Mouse (Mus musculus) limb, embryonic 13.5 days (tissue): ENCODE measurements at regions not wholly inside any gene's neighbourhood (a gene's known extent, or its start where the extent isn't known, plus 50 kb on each side); places are given as distances from the start of the nearest gene placed in this dataset.

Experiments
- ATAC-seq: fragments of 200-750 bp; cut with Nextera tagmentation; 2 replicates; pipeline ENCODE4 v1.8.0; 2017; ENCODE audit warnings: low read depth, moderate number of reproducible peaks, moderate TSS enrichment; ENCODE audit not compliant: low FRiP score
- H3K27ac ChIP-seq: fragments of 300-500 bp; sonication (generic); 2 replicates; pipeline ENCODE4 v1.5.1; 2015; ENCODE audit warnings: inconsistent platforms, mild to moderate bottlenecking, moderate library complexity
- H3K27me3 ChIP-seq: fragments of 300-500 bp; sonication (generic); 2 replicates; pipeline ENCODE4 v1.6.1; 2015; ENCODE audit warnings: mild to moderate bottlenecking, inconsistent platforms
- H3K36me3 ChIP-seq: fragments of 300-500 bp; sonication (generic); 2 replicates; pipeline ENCODE4 v1.6.1; 2015; ENCODE audit warnings: inconsistent platforms, mild to moderate bottlenecking, moderate library complexity
- H3K4me1 ChIP-seq: fragments of 300-500 bp; sonication (generic); 2 replicates; pipeline ENCODE4 v1.6.1; 2015; ENCODE audit warnings: inconsistent platforms
- H3K4me2 ChIP-seq: fragments of 300-500 bp; sonication (generic); replicated peaks from 2 replicates; pipeline ENCODE4 v1.6.1; 2015; ENCODE audit warnings: inconsistent platforms, mild to moderate bottlenecking, moderate library complexity
- H3K4me3 ChIP-seq: fragments of 300-500 bp; sonication (generic); 2 replicates; pipeline ENCODE4 v1.5.1; 2015; ENCODE audit warnings: moderate library complexity, mild to moderate bottlenecking, inconsistent platforms
- H3K9ac ChIP-seq: fragments of 300-500 bp; sonication (generic); 2 replicates; pipeline ENCODE4 v1.6.1; 2015; ENCODE audit warnings: mild to moderate bottlenecking, inconsistent platforms
- H3K9me3 ChIP-seq: fragments of 300-500 bp; sonication (generic); 2 replicates; pipeline ENCODE4 v1.6.1; 2016; ENCODE audit warnings: inconsistent platforms
- WGBS: fragments of 180-500 bp; shearing (Covaris S2); methylation state at CpG from one replicate; pipeline ENCODE4 v1.1.7; 2015; 5-methylcytosine and 5-hydroxymethylcytosine counted together

- Histone ChIP-seq H3K27ac (no peak overlapping the region), H3K9ac (no peak overlapping the region), H3K4me2 (no peak overlapping the region), H3K4me1 (no peaks in the 10 kb centered on the region), H3K27me3 (no peaks in the 10 kb centered on the region), H3K36me3 (no peaks in the 10 kb centered on the region), H3K9me3 (no peaks in the 10 kb centered on the region), H3K4me3 (no peak overlapping the region)
- no peak for ATAC-seq
- WGBS: 84% methylated on average over 4 of the region's 4 CpGs
Measured at GRCm38 (mm10) chr10:16438414-16438813, 1284.6 kb upstream of the Cited2 start.

- WGBS: 61% methylated on average over 3 of the region's 3 CpGs
- no peak for ATAC-seq
Measured at GRCm38 (mm10) chr10:16440932-16441640, 1281.9 kb upstream of the Cited2 start.

GRCm38 (mm10) chr10:16441661-16442072 is 1281.4 kb upstream of the Cited2 start:
- Histone ChIP-seq H3K9me3 (no peaks in the 10 kb centered on the region), H3K27me3 (no peaks in the 10 kb centered on the region), H3K4me3 (no peak overlapping the region), H3K36me3 (no peaks in the 10 kb centered on the region), H3K27ac (no peak overlapping the region), H3K9ac (no peak overlapping the region), H3K4me2 (no peak overlapping the region), H3K4me1 (no peaks in the 10 kb centered on the region)
- 73% methylated on average over 2 of the region's 2 CpGs for WGBS
- ATAC-seq: no peak

More at GRCm38 (mm10) chr10:16440932-16441640, 1281.9 kb upstream of the Cited2 start:
- Histone ChIP-seq H3K27ac (no peak overlapping the region), H3K9ac (no peak overlapping the region), H3K4me1 (no peaks in the 10 kb centered on the region), H3K27me3 (no peaks in the 10 kb centered on the region), H3K4me2 (no peak overlapping the region), H3K4me3 (no peak overlapping the region), H3K9me3 (no peaks in the 10 kb centered on the region), H3K36me3 (no peaks in the 10 kb centered on the region)

GRCm38 (mm10) chr10:16443901-16444300 is 1279.1 kb upstream of the Cited2 start:
- no peak overlapping the region for H3K4me3 ChIP-seq
- H3K4me2 ChIP-seq: no peak overlapping the region
- H3K9me3 ChIP-seq: no peaks in the 10 kb centered on the region
- H3K9ac ChIP-seq: no peak overlapping the region
- ATAC-seq: no peak
- no peaks in the 10 kb centered on the region for H3K4me1 ChIP-seq
- no peak overlapping the region for H3K27ac ChIP-seq
- no peaks in the 10 kb centered on the region for H3K27me3 ChIP-seq
- no peaks in the 10 kb centered on the region for H3K36me3 ChIP-seq

GRCm38 (mm10) chr10:16467935-16468334 is 1255.1 kb upstream of the Cited2 start:
- Histone ChIP-seq H3K9ac (no peak overlapping the region), H3K27ac (no peak overlapping the region), H3K27me3 (no peaks in the 10 kb centered on the region), H3K4me2 (no peak overlapping the region), H3K4me3 (no peak overlapping the region), H3K36me3 (no peaks in the 10 kb centered on the region), H3K4me1 (no peaks in the 10 kb centered on the region), H3K9me3 (no peaks in the 10 kb centered on the region)
- ATAC-seq: no peak
- 55% methylated on average over 3 of the region's 3 CpGs for WGBS

GRCm38 (mm10) chr10:16469711-16470110 is 1253.3 kb upstream of the Cited2 start:
- Histone ChIP-seq H3K4me2 (no peak overlapping the region), H3K27ac (no peak overlapping the region), H3K9ac (no peak overlapping the region), H3K36me3 (no peaks in the 10 kb centered on the region), H3K4me3 (no peak overlapping the region), H3K9me3 (no peaks in the 10 kb centered on the region), H3K27me3 (no peaks in the 10 kb centered on the region), H3K4me1 (no peaks in the 10 kb centered on the region)
- no peak for ATAC-seq
- 52% methylated on average over 1 of the region's 1 CpGs for WGBS

GRCm38 (mm10) chr10:16473952-16474521 is 1249.0 kb upstream of the Cited2 start:
- no peaks in the 10 kb centered on the region for H3K36me3 ChIP-seq
- no peaks in the 10 kb centered on the region for H3K27me3 ChIP-seq
- no peak overlapping the region for H3K4me3 ChIP-seq
- H3K9ac ChIP-seq: no peak overlapping the region
- no peaks in the 10 kb centered on the region for H3K9me3 ChIP-seq
- H3K4me1 ChIP-seq: no peaks in the 10 kb centered on the region
- H3K4me2 ChIP-seq: no peak overlapping the region
- no peak for ATAC-seq
- 72% methylated on average over 1 of the region's 1 CpGs for WGBS
- no peak overlapping the region for H3K27ac ChIP-seq

GRCm38 (mm10) chr10:16498580-16498979 is 1224.4 kb upstream of the Cited2 start:
- WGBS: 84% methylated on average over 1 of the region's 1 CpGs
- no peak for ATAC-seq
- H3K4me3 ChIP-seq: no peak overlapping the region

GRCm38 (mm10) chr10:16507681-16508080 is 1215.3 kb upstream of the Cited2 start:
- Histone ChIP-seq H3K9ac (no peak overlapping the region), H3K4me3 (no peak overlapping the region), H3K27ac (no peak overlapping the region), H3K36me3 (no peaks in the 10 kb centered on the region), H3K4me1 (no peaks in the 10 kb centered on the region), H3K9me3 (no peaks in the 10 kb centered on the region), H3K27me3 (no peaks in the 10 kb centered on the region), H3K4me2 (no peak overlapping the region)
- no peak for ATAC-seq
- 77% methylated on average over 2 of the region's 2 CpGs for WGBS

More at GRCm38 (mm10) chr10:16498580-16498979, 1224.4 kb upstream of the Cited2 start:
- Histone ChIP-seq H3K27me3 (no peaks in the 10 kb centered on the region), H3K36me3 (no peaks in the 10 kb centered on the region), H3K9ac (no peak overlapping the region), H3K4me1 (no peaks in the 10 kb centered on the region), H3K9me3 (no peaks in the 10 kb centered on the region), H3K27ac (no peak overlapping the region), H3K4me2 (no peak overlapping the region)

GRCm38 (mm10) chr10:16508161-16508560 is 1214.9 kb upstream of the Cited2 start:
- Histone ChIP-seq H3K4me2 (no peak overlapping the region), H3K4me1 (no peaks in the 10 kb centered on the region), H3K27me3 (no peaks in the 10 kb centered on the region), H3K9ac (no peak overlapping the region), H3K36me3 (no peaks in the 10 kb centered on the region), H3K9me3 (no peaks in the 10 kb centered on the region), H3K27ac (no peak overlapping the region), H3K4me3 (no peak overlapping the region)
- WGBS: 30% methylated on average over 6 of the region's 6 CpGs
- no peak for ATAC-seq

- Histone ChIP-seq H3K4me1 (no peaks in the 10 kb centered on the region), H3K9me3 (no peaks in the 10 kb centered on the region), H3K27ac (no peak overlapping the region), H3K27me3 (no peaks in the 10 kb centered on the region), H3K4me3 (no peak overlapping the region), H3K9ac (no peak overlapping the region), H3K4me2 (no peak overlapping the region), H3K36me3 (no peaks in the 10 kb centered on the region)
- 77% methylated on average over 2 of the region's 2 CpGs for WGBS
- no peak for ATAC-seq
Measured at GRCm38 (mm10) chr10:16514656-16515055, 1208.4 kb upstream of the Cited2 start.

- no peak for ATAC-seq
- Histone ChIP-seq H3K4me2 (no peak overlapping the region), H3K4me1 (no peaks in the 10 kb centered on the region), H3K9ac (no peak overlapping the region), H3K36me3 (no peaks in the 10 kb centered on the region), H3K27me3 (no peaks in the 10 kb centered on the region), H3K4me3 (no peak overlapping the region), H3K27ac (no peak overlapping the region), H3K9me3 (no peaks in the 10 kb centered on the region)
Measured at GRCm38 (mm10) chr10:16521895-16522294, 1201.1 kb upstream of the Cited2 start.

- H3K9me3 ChIP-seq: no peaks in the 10 kb centered on the region
- H3K9ac ChIP-seq: no peak overlapping the region
- H3K27ac ChIP-seq: no peak overlapping the region
- H3K4me3 ChIP-seq: no peak overlapping the region
- H3K4me1 ChIP-seq: no peaks in the 10 kb centered on the region
- ATAC-seq: no peak
- H3K36me3 ChIP-seq: no peaks in the 10 kb centered on the region
- no peak overlapping the region for H3K4me2 ChIP-seq
- WGBS: 75% methylated on average over 1 of the region's 1 CpGs
- H3K27me3 ChIP-seq: no peaks in the 10 kb centered on the region
Measured at GRCm38 (mm10) chr10:16524101-16524500, 1198.9 kb upstream of the Cited2 start.
